Mouse (Mus musculus) embryo, embryonic 9.5 days (tissue): ENCODE data around the gene Txlnb.
"Not testable (repeated sequence)": the region's sequence is repeated elsewhere in the genome, so short reads cannot be mapped to it uniquely, and the experiment has no call there.

Source experiments
- DNase-seq: peaks from one replicate; pipeline ENCODE4 v3.0.0-alpha.2; 2017; ENCODE audit errors: extremely low spot score

The Txlnb gene

GRCm38 (mm10) chr10:17795767-17796631 is at the start of gene Txlnb:
Txlnb (plus strand) TSS chr10:17796226.
- peak; percentile 72 for DNase-seq

GRCm38 (mm10) chr10:17752478-17752877 is 43.5 kb upstream of the Txlnb start:
- DNase-seq = no peak

- DNase-seq = no peak
These were observed 36.3 kb upstream of the Txlnb start for GRCm38 (mm10) chr10:17759772-17760171.

- DNase-seq = peak; percentile 20
These were observed 35.0 kb upstream of the Txlnb start for GRCm38 (mm10) chr10:17760750-17761613.

GRCm38 (mm10) chr10:17761652-17762051 is 34.4 kb upstream of the Txlnb start:
- no peak for DNase-seq

GRCm38 (mm10) chr10:17762946-17763345 is 33.1 kb upstream of the Txlnb start:
- no peak for DNase-seq

- no peak for DNase-seq
These were observed 26.2 kb upstream of the Txlnb start for GRCm38 (mm10) chr10:17769856-17770255.

GRCm38 (mm10) chr10:17772364-17772763 is 23.7 kb upstream of the Txlnb start:
- no peak for DNase-seq

- DNase-seq = no peak
These were observed 21.7 kb upstream of the Txlnb start for GRCm38 (mm10) chr10:17774366-17774765.

- no peak for DNase-seq
These were observed 20.9 kb upstream of the Txlnb start for GRCm38 (mm10) chr10:17775079-17775478.

GRCm38 (mm10) chr10:17776684-17777083 is 19.3 kb upstream of the Txlnb start:
- DNase-seq = not testable (repeated sequence)

- DNase-seq = no peak
These were observed 9.3 kb upstream of the Txlnb start for GRCm38 (mm10) chr10:17786771-17787170.

GRCm38 (mm10) chr10:17787938-17788337 is 8.1 kb upstream of the Txlnb start:
- DNase-seq = no peak

- no peak for DNase-seq
These were observed 7.7 kb upstream of the Txlnb start for GRCm38 (mm10) chr10:17788347-17788746.

- DNase-seq = no peak
These were observed 2.1 kb upstream of the Txlnb start for GRCm38 (mm10) chr10:17793926-17794325.

GRCm38 (mm10) chr10:17794443-17794842 is 1.6 kb upstream of the Txlnb start:
- no peak for DNase-seq

- DNase-seq = no peak
These were observed 799 bp upstream of the Txlnb start for GRCm38 (mm10) chr10:17795227-17795626.

GRCm38 (mm10) chr10:17796846-17797631 is 1.0 kb downstream of the Txlnb start:
- DNase-seq = no peak

GRCm38 (mm10) chr10:17797681-17798080 is 1.7 kb downstream of the Txlnb start:
- DNase-seq = no peak

GRCm38 (mm10) chr10:17801788-17802187 is 5.8 kb downstream of the Txlnb start:
- DNase-seq = no peak

GRCm38 (mm10) chr10:17808526-17808925 is 12.5 kb downstream of the Txlnb start:
- DNase-seq = no peak

GRCm38 (mm10) chr10:17815052-17815451 is 19.0 kb downstream of the Txlnb start:
- DNase-seq = no peak
